Mouse (Mus musculus) thymus, adult 18-20 months (tissue): ENCODE data around the gene Slc38a9.
"Not testable (repeated sequence)": the region's sequence is repeated elsewhere in the genome, so short reads cannot be mapped to it uniquely, and the experiment has no call there.

ENCODE experiments used
- DNase-seq, 2 experiments: peaks; one replicate each; pipeline ENCODE4 v3.0.0; 2022; ENCODE audit warnings: mixed read lengths in 2 of 2

The Slc38a9 gene

GRCm38 (mm10) chr13:112686155-112686554 lies 25.6 kb downstream of the Slc38a9 start:
- DNase-seq: no peak

GRCm38 (mm10) chr13:112692870-112693553 lies 32.5 kb downstream of the Slc38a9 start:
- no peak for DNase-seq

GRCm38 (mm10) chr13:112695526-112696240 lies 35.1 kb downstream of the Slc38a9 start:
- DNase-seq: no peak

DNA sequence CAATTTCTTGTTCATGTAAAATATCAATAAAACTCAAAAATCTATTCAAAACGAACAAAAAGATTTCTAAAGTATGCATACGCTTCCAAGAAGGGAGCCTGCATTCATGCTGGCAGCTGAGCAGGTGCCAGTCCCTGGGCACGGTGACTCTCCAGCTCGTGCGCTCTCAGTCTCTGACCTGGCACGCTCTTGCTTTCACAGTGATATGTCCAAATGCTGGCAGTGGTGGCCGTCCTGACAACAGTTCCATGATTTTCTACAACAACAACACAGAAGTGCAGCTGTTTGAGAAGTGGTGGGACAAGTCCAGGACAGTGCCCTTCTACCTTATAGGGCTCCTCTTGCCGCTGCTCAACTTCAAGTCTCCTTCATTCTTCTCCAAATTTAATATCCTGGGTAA lies 40.7 kb downstream of the Slc38a9 start:
- no peak for DNase-seq

GRCm38 (mm10) chr13:112706351-112706750 lies 45.8 kb downstream of the Slc38a9 start:
- DNase-seq: no peak

DNA sequence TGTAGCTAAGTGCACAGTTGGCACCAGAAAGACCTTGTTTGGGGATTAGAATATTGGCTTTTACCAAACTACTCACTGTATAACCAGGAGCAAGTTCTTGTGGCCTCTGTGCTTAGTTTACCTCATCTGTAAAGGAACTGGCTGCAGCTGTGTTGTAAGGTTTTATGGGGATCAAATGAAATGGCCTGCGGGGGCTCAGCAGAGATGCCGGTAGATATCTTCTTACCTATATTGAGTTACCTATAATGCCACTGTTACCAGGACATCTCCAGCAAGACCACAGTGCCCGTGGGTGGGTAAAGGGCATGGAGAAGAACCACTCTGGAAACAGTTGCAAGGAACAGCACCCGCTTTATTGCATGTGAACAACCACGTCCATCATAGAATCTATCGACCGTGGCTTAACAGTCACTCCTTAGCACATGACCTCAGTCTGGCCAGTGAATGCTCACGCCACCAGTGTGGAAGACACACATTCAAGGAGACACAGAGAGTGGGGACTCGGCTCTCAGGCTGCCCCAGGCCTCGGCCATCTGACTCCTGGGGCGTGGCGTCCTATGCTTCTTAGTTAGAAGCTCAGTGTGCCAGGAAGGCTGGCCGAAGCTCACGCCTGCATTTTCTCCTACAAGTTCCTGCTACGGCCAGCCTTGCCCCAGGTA lies 59.7 kb downstream of the Slc38a9 start:
- no peak for DNase-seq

- DNase-seq: no peak
These were observed 61.6 kb downstream of the Slc38a9 start for GRCm38 (mm10) chr13:112721946-112722729.

DNA sequence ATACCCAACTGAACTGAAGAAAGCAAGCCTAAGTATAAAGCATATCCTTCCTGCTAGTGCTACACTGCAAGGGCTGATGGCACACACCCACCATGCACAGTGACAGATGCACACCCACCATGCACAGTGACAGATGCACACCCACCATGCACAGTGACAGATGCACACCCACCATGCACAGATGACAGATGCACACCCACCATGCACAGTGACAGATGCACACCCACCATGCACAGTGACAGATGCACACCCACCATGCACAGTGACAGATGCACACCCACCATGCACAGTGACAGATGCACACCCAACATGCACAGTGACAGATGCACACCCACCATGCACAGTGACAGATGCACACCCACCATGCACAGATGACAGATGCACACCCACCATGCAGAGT lies 63.7 kb downstream of the Slc38a9 start:
- not testable (repeated sequence) for DNase-seq

GRCm38 (mm10) chr13:112726002-112726401 lies 65.5 kb downstream of the Slc38a9 start:
- no peak for DNase-seq

- DNase-seq: no peak
These were observed 72.8 kb downstream of the Slc38a9 start for GRCm38 (mm10) chr13:112733311-112733710.

- DNase-seq: no peak
These were observed 74.6 kb downstream of the Slc38a9 start for GRCm38 (mm10) chr13:112734906-112735713.

- no peak for DNase-seq
These were observed 75.9 kb downstream of the Slc38a9 start for GRCm38 (mm10) chr13:112736407-112736806.

DNA sequence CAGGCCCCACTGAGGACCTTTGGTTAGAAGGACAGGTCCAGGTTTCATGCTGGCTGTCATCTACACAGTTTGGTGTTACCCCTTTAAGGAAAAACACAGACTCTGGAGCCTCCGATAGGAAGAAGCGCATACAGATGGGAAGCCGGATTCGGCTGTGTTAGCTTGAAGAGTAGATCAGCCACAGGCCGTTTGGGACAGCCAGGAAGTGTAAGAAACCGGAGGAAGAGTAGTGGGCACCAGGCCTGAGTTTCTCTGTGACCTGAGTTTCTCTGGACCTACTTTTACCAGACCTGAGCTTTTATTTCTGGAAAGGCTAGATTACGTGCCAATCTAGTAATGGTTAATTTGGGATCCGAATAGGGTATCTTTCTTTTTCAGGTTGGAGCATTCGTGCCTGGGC lies 76.6 kb downstream of the Slc38a9 start:
- DNase-seq: no peak

DNA sequence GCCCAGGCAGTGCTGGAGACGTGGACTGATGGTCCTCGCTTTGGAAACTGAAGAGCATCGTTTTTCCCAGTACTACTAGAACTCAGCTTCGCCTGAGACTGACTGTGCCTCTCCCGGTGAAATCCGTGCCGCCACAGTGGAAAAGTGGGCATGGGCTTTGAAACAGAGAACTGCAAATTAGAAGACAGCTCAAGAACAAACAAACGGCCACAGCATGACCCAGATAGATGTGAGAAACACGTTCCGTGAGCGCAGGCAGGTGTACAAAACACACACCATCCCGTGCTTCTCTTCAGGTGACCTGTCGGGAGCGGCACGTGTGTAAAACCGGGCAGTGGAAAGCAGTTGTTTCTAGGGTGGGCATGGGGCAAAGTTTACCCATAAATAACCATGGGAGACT lies 77.5 kb downstream of the Slc38a9 start:
- DNase-seq: no peak

DNA sequence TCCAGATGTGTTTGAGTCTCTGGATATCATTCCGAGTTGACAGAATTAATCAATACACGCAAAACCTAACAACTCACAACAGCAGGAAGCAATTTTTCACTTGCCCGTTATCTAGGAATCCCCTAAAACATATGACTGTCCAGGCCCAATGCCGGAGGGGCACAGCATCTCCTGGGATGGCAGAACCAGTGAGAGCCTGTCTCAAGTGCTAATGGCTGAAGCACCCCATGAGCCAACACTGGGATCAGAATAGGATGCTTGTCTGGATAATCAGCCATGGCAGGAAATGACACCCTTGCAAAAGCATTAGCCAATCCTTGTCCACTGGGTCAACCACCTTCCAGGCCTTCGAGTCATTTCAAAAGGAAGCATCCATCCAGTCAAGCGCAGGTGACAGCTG lies 79.5 kb downstream of the Slc38a9 start:
- DNase-seq: no peak

DNA sequence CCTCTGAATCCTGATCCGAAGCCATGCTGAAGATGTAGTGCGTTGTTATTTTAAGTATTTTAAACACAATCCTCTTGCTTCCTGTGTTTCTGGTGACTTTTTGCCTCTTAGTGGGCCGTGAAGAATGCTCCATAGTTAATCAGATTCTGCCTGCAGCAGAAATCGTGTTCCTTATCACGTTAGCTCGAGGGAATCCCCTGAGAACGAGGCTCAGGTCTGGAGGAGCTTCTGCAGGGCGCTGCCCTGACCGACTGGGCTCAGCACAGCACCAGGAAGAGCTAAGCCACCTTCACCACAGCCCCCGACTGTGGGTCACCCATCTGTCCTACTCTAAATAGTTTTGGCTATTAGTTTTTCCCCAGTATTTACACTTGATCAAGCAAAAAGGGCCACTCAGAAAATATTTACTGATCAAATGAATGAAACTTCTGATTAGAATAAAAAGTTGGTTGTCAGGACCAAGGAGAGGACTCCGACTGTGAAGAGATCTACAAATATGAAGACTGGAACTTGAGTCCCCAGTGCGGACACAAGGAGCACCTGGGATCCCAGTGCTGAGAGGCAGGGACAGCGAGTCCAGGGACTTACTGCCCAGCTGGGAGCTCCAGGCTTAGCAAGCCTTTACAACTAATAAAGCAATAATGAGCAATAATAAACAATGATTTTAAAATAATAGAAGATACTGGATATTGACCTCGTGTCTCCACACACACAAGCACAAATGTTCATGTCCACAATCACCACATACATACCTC lies 81.7 kb downstream of the Slc38a9 start:
- DNase-seq: no peak

GRCm38 (mm10) chr13:112743647-112744046 lies 83.1 kb downstream of the Slc38a9 start:
- no peak for DNase-seq

DNA sequence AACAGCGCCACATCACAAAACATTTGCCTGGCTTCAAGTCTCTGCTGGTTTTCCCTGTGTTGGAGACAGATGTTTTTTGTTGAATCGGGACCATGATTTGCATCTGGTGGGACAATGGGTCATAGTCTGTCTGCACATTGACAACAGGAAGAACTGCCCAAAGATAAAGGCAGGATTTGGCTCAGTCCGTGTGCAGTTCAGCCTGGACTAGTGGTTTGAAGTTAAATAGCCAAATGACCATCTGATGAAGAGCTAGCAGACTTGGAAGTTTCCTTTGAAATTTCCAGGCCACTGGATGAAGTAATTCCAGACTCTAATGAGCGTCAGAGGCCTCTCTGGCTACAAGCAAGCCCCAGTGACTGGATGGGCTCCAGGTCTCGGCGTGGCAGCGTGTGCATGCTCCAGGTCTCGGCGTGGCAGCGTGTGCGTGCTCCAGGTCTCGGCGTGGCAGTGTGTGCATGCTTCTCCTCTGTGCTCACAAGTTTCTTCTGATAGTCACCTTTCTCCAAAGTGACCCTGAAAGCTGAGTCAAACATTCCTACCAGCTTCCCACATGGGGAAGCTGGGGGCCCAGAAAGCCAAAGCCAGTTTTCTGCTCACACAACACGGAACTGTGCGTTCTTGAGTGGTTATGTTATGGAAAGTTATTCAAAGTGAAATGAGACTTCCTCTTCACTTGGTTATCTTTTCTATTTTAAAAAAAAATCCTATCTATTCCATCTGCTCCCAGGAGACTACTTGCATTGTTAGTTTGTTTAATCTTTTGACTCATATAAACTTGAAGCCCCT lies 83.7 kb downstream of the Slc38a9 start:
- DNase-seq: no peak

- DNase-seq: no peak
These were observed 85.6 kb downstream of the Slc38a9 start for GRCm38 (mm10) chr13:112745936-112746694.

- DNase-seq: no peak
These were observed 86.1 kb downstream of the Slc38a9 start for GRCm38 (mm10) chr13:112746695-112747055.
